Mouse (Mus musculus): Measurements from ENCODE around the gene Npc2.

Gene Npc2

DNA sequence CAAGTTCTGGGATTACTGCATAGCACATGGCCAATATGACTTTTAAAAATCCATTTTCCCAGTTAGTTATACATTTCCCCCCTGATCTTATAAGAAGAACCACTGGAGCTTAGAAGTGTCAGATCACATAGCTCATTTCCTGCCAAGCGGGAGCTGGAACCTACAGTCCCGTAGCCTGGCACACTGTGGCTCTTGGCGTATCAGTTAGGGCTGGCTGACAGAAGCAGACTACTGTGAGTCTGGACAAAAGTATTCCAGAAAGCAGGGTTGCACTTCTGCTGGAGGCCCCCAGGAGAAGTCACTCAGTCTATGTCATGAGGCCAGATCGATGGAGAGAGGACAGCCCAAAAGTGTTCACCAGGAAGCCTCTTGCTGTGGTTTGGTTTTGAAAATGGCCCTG is 46.6 kb downstream of the Npc2 start:
- DNase-seq = peak in 1 of 2 experiments; percentile 9

DNA sequence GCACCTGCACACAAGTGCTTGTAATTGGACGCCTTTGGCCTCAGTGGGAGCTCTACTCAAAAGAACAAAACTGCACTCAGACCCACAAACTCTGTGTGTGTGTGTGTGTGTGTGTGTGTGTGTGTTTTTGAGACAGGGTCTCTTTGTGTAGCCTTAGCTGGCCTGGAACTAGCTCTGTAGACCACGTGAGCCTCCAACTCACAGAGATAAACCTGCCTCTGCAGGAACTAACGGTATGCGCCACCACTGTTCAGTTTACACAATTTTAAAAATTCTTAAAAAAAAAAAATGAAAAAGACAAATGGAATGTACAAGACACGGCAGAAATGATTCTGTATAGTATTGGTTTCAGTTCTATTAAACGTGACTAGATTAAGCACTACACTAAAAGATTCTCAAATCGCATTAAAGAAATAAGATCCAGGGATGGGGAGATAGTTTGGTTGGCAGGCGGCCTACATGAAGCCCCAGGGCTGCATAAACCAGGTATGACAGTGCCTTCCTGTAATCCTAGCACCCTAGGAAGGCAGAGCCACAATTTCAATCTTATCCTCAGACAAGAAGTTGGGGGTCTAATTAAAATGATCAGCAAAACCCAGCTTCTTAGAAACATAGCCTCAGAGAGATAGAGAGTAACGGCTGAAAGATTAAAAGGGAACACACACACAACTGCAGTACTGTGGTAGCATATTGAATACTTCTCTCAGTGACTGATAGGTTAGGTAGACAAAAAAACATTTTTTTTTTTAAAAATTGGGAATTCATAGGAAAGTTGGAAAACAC is 54.3 kb downstream of the Npc2 start:
- no peak for DNase-seq

DNA sequence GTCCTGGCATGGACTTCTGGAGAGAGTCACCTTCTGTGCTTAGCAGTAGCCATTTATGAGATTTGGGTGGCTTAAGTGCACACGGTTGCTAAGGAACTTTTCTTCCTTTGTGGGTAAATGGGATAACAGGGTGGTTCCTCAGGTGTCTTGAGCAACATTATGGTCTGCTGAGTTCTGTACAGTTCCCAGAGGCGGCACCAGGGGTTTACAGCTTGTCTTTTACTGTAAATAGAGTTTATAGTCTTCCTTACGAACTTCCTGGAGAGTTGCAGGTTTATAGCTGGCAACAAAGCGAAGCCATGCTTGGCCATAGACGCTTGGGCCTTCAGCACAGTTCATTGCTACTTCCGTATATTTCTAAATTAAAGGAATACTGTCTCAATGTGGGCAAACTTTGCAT is 58.4 kb downstream of the Npc2 start:
- no peak for DNase-seq

DNA sequence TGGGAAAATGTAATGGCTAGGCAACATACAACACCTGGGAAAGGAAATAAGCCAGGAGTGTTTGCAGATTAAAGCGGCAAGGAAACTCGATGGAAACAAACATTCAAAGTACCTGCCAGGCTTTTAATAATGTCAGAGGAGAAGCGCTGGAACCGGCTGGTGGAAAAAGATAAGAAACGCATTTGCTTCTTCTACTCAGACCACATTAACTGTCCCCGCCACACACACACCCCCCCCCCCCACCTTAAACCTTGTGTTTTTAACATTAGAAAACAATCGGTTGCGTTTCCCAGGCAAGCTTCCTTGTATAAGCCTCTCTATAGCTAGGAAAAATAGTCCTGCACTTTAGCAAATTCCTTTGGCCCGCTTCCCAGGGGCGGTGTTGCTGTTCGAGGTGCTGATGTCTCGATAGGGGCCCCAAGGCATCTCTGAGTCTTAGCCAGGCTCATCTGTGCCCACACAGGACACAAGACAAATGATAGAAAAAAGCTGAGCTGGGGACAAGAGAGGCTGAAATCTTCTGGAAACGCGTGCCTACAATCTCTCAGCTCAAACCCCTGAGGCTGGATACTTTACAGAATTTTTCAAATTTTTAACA is 63.0 kb downstream of the Npc2 start:
- DNase-seq = peak; percentile 65 to 68

DNA sequence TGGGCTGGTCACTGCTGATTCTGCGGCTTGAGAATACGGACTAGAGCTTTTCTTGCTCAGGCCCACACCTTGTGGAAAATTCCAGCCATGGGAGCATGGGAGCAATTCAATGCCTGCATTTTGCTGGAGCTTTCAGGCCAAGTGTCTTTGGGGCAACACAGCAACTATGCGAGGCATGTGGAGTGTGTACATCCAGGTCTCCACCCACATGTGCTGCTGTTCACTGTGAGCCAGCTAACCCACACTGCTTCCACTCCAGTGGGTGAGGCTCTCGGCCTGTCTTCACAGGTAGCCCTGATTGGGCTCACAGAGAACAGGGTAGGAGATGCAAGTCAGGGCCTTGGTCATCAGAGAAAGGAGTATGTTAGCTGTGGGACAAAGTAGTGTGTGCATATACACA is 65.1 kb downstream of the Npc2 start:
- no peak for DNase-seq

DNA sequence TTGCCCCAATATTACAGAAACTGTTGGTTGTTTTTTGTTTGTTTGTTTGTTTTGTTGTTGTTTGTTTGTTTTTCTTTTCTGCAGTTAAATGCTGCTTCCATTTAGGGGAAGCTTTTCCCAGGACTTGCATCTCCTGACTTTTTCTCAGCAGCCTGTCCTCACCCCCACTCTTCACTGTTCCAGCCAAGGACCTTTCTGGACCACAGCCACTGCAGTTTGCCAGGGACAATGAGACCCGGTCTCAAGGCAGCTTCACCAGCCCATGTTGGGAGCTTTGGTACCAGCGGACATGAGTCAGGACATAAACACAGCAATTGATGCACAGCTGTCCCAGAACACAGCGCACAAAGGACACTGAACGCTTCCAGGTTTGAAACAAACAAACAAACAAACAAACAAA is 66.1 kb downstream of the Npc2 start:
- DNase-seq = no peak

All from kidney, postnatal 4 days (tissue).